Mouse (Mus musculus): ENCODE results near the gene Wnt4. TPM values are rescaled to one million over a fixed set of nuclear protein-coding genes. Genes with fewer than 3 reads are reported as not detected.

Gene Wnt4
- 3.8 and 5.0 TPM in 2 replicates for polyA plus RNA-seq (2015; fragmentation: Nextera tagmentation; extraction: Ambion mirVana)

GRCm38 (mm10) chr4:137277166-137277513 lies at the start of gene Wnt4:
TSS of gene Wnt4 (plus strand) at chr4:137277489.
- peaks cover 37% of the 10 kb centered on the region for H3K4me1 ChIP-seq
- peak; percentile 71 for ATAC-seq (ENCODE audit: low FRiP score)
- WGBS = under 1% methylated on average over 20 of the region's 45 CpGs

GRCm38 (mm10) chr4:137228566-137229115 lies 48.6 kb upstream of the Wnt4 start:
- Histone ChIP-seq H3K9ac (replicated peaks) (no peak overlapping the region), H3K9me3 (replicated peaks) (no peaks in the 10 kb centered on the region), H3K4me2 (no peak overlapping the region), H3K27ac (replicated peaks) (no peak overlapping the region), H3K4me3 (replicated peaks) (no peak overlapping the region), H3K27me3 (replicated peaks) (no peaks in the 10 kb centered on the region; the same call in 1 of the 2 replicates), H3K4me1 (peaks cover 10% of the 10 kb centered on the region), H3K36me3 (no peaks in the 10 kb centered on the region)
- 93% methylated on average over 15 of the region's 15 CpGs for WGBS
- no peak for ATAC-seq (ENCODE audit: low FRiP score)

More at GRCm38 (mm10) chr4:137277166-137277513, at the start of gene Wnt4:
- Histone ChIP-seq H3K27me3 (replicated peaks) (peaks cover 34% of the 10 kb centered on the region), H3K4me2 (peak within 1 kb of the TSS; percentile 98), H3K27ac (replicated peaks) (peak within 1 kb of the TSS; percentile 60), H3K9me3 (replicated peaks) (no peaks in the 10 kb centered on the region), H3K36me3 (no peaks in the 10 kb centered on the region), H3K4me3 (replicated peaks) (peak within 1 kb of the TSS; percentile 54), H3K9ac (replicated peaks) (peak within 1 kb of the TSS; percentile 64)

- ATAC-seq (ENCODE audit: low FRiP score) = no peak
- Histone ChIP-seq H3K36me3 (no peaks in the 10 kb centered on the region), H3K9ac (replicated peaks) (no peak overlapping the region), H3K4me2 (0 out of 2 replicates have a peak overlapping the region, but pooled peaks have one; percentile 6), H3K4me1 (peaks cover 10% of the 10 kb centered on the region), H3K4me3 (replicated peaks) (no peak overlapping the region), H3K9me3 (replicated peaks) (no peaks in the 10 kb centered on the region), H3K27ac (replicated peaks) (0 out of 2 replicates have a peak overlapping the region, but pooled peaks have one; percentile 11), H3K27me3 (replicated peaks) (no peaks in the 10 kb centered on the region)
- WGBS = 74% methylated on average over 16 of the region's 16 CpGs
Measured at GRCm38 (mm10) chr4:137231494-137232470, 45.5 kb upstream of the Wnt4 start.

- WGBS = 69% methylated on average over 5 of the region's 5 CpGs
- ATAC-seq (ENCODE audit: low FRiP score) = no peak
- no peak overlapping the region for H3K9ac ChIP-seq (replicated peaks)
- H3K4me2 ChIP-seq = no peak overlapping the region
- no peaks in the 10 kb centered on the region for H3K36me3 ChIP-seq
- H3K27me3 ChIP-seq (replicated peaks) = no peaks in the 10 kb centered on the region
- H3K27ac ChIP-seq (replicated peaks) = no peak overlapping the region
- no peak overlapping the region for H3K4me3 ChIP-seq (replicated peaks)
- H3K4me1 ChIP-seq = peaks cover 10% of the 10 kb centered on the region
- H3K9me3 ChIP-seq (replicated peaks) = no peaks in the 10 kb centered on the region
Measured at GRCm38 (mm10) chr4:137233632-137234031, 43.7 kb upstream of the Wnt4 start.

GRCm38 (mm10) chr4:137234444-137234843 lies 42.8 kb upstream of the Wnt4 start:
- H3K27ac ChIP-seq (replicated peaks) = no peak overlapping the region
- WGBS = 93% methylated on average over 2 of the region's 2 CpGs
- no peak overlapping the region for H3K4me3 ChIP-seq (replicated peaks)
- ATAC-seq (ENCODE audit: low FRiP score) = no peak
- H3K9me3 ChIP-seq (replicated peaks) = 0 out of 2 replicates have a peak, but pooled peaks cover under 1% of the 10 kb centered on the region
- peaks cover 10% of the 10 kb centered on the region for H3K4me1 ChIP-seq
- H3K9ac ChIP-seq (replicated peaks) = no peak overlapping the region
- no peaks in the 10 kb centered on the region for H3K27me3 ChIP-seq (replicated peaks)
- H3K4me2 ChIP-seq = no peak overlapping the region
- H3K36me3 ChIP-seq = no peaks in the 10 kb centered on the region

GRCm38 (mm10) chr4:137235368-137235767 lies 41.9 kb upstream of the Wnt4 start:
- H3K4me1 ChIP-seq = peaks cover 10% of the 10 kb centered on the region

GRCm38 (mm10) chr4:137244883-137245282 lies 32.4 kb upstream of the Wnt4 start:
- no peak overlapping the region for H3K4me2 ChIP-seq
- no peak overlapping the region for H3K4me3 ChIP-seq (replicated peaks)
- WGBS = 67% methylated on average over 9 of the region's 9 CpGs
- no peak overlapping the region for H3K9ac ChIP-seq (replicated peaks)
- 0 out of 2 replicates have a peak, but pooled peaks cover 1% of the 10 kb centered on the region for H3K9me3 ChIP-seq (replicated peaks)
- no peak for ATAC-seq (ENCODE audit: low FRiP score)
- H3K27me3 ChIP-seq (replicated peaks) = no peaks in the 10 kb centered on the region
- no peaks in the 10 kb centered on the region for H3K36me3 ChIP-seq
- no peaks in the 10 kb centered on the region for H3K4me1 ChIP-seq
- no peak overlapping the region for H3K27ac ChIP-seq (replicated peaks)

More at GRCm38 (mm10) chr4:137235368-137235767, 41.9 kb upstream of the Wnt4 start:
- 76% methylated on average over 9 of the region's 9 CpGs for WGBS
- no peak overlapping the region for H3K4me3 ChIP-seq (replicated peaks)
- no peak overlapping the region for H3K27ac ChIP-seq (replicated peaks)
- no peak for ATAC-seq (ENCODE audit: low FRiP score)
- H3K36me3 ChIP-seq = no peaks in the 10 kb centered on the region
- no peak overlapping the region for H3K9ac ChIP-seq (replicated peaks)
- no peaks in the 10 kb centered on the region for H3K27me3 ChIP-seq (replicated peaks)
- H3K4me2 ChIP-seq = no peak overlapping the region
- 0 out of 2 replicates have a peak, but pooled peaks cover 6% of the 10 kb centered on the region for H3K9me3 ChIP-seq (replicated peaks)

- Histone ChIP-seq H3K36me3 (no peaks in the 10 kb centered on the region), H3K4me1 (0 out of 2 replicates have a peak, but pooled peaks cover 6% of the 10 kb centered on the region), H3K4me2 (no peak overlapping the region), H3K9me3 (replicated peaks) (no peaks in the 10 kb centered on the region), H3K27ac (replicated peaks) (no peak overlapping the region), H3K9ac (replicated peaks) (no peak overlapping the region), H3K27me3 (replicated peaks) (no peaks in the 10 kb centered on the region), H3K4me3 (replicated peaks) (no peak overlapping the region)
- 28% methylated on average over 5 of the region's 5 CpGs for WGBS
- no peak for ATAC-seq (ENCODE audit: low FRiP score)
Measured at GRCm38 (mm10) chr4:137250333-137250732, 27.0 kb upstream of the Wnt4 start.

- Histone ChIP-seq H3K9me3 (replicated peaks) (no peaks in the 10 kb centered on the region), H3K4me2 (no peak overlapping the region), H3K36me3 (no peaks in the 10 kb centered on the region), H3K4me1 (0 out of 2 replicates have a peak, but pooled peaks cover 6% of the 10 kb centered on the region), H3K27me3 (replicated peaks) (no peaks in the 10 kb centered on the region), H3K9ac (replicated peaks) (no peak overlapping the region), H3K4me3 (replicated peaks) (no peak overlapping the region), H3K27ac (replicated peaks) (no peak overlapping the region)
- WGBS = 58% methylated on average over 5 of the region's 5 CpGs
- ATAC-seq (ENCODE audit: low FRiP score) = no peak
Measured at GRCm38 (mm10) chr4:137250849-137251248, 26.4 kb upstream of the Wnt4 start.

- H3K9me3 ChIP-seq (replicated peaks) = no peaks in the 10 kb centered on the region
- no peak for ATAC-seq (ENCODE audit: low FRiP score)
- 73% methylated on average over 11 of the region's 11 CpGs for WGBS
Measured at GRCm38 (mm10) chr4:137253601-137254000, 23.7 kb upstream of the Wnt4 start.

GRCm38 (mm10) chr4:137254206-137254976 lies 22.9 kb upstream of the Wnt4 start:
- ATAC-seq (ENCODE audit: low FRiP score) = no peak

More at GRCm38 (mm10) chr4:137253601-137254000, 23.7 kb upstream of the Wnt4 start:
- no peak overlapping the region for H3K27ac ChIP-seq (replicated peaks)
- 0 out of 2 replicates have a peak, but pooled peaks cover 6% of the 10 kb centered on the region for H3K4me1 ChIP-seq
- H3K9ac ChIP-seq (replicated peaks) = no peak overlapping the region
- H3K27me3 ChIP-seq (replicated peaks) = no peaks in the 10 kb centered on the region
- no peaks in the 10 kb centered on the region for H3K36me3 ChIP-seq
- H3K4me2 ChIP-seq = no peak overlapping the region
- no peak overlapping the region for H3K4me3 ChIP-seq (replicated peaks)

More at GRCm38 (mm10) chr4:137254206-137254976, 22.9 kb upstream of the Wnt4 start:
- Histone ChIP-seq H3K4me2 (no peak overlapping the region), H3K4me3 (replicated peaks) (no peak overlapping the region), H3K36me3 (no peaks in the 10 kb centered on the region), H3K9ac (replicated peaks) (no peak overlapping the region), H3K4me1 (0 out of 2 replicates have a peak, but pooled peaks cover 6% of the 10 kb centered on the region), H3K27ac (replicated peaks) (no peak overlapping the region), H3K27me3 (replicated peaks) (no peaks in the 10 kb centered on the region), H3K9me3 (replicated peaks) (no peaks in the 10 kb centered on the region)
- WGBS = 77% methylated on average over 17 of the region's 17 CpGs
